In genomic region chr10:20317466-20317865, GRCm38 (mm10) we compare ENCODE assay signal across 23 mouse cellular contexts. TPM values are rescaled to one million over a fixed set of nuclear protein-coding genes. Genes with fewer than 3 reads are reported as not detected.
DNase-seq lines count a peak whose midpoint lies in the region; ATAC-seq and TF ChIP-seq lines count a peak whose summit lies in the region.
"Had no signal": no experiment of that assay in that cellular context is flagged by ENCODE, and none has a peak within 500 bp of the region (broad histone marks: within the 10 kb centered on the region; RNA-seq: fewer than 3 reads in every experiment).

No protein-coding gene starts in this region.

- no peak for ATAC-seq in liver, postnatal 0 days
- ATAC-seq in heart, embryonic 13.5 days (ENCODE audit: extremely low read depth, insufficient number of reproducible peaks, low FRiP score, low TSS enrichment), result no peak
- ATAC-seq in intestine, embryonic 15.5 days, result no peak
- ATAC-seq: forebrain, embryonic 14.5 days; hindbrain, postnatal 0 days; midbrain, embryonic 15.5 days had no signal

- 39% methylated on average over 5 of the region's 5 CpGs for WGBS in heart, adult 2 months
- 62% methylated on average over 5 of the region's 5 CpGs for WGBS in liver, postnatal 0 days (ENCODE audit: insufficient replicate concordance)
- whole genome bisulfite sequencing in heart, embryonic 13.5 days, result 23% methylated on average over 5 of the region's 5 CpGs
- 71% methylated on average over 5 of the region's 5 CpGs for WGBS in intestine, embryonic 15.5 days

- H3K4me1 ChIP-seq in heart, adult 2 months (ENCODE audit: control insufficient read depth, insufficient read depth, low read length), result peaks cover 3% of the 10 kb centered on the region
- peaks cover 9% of the 10 kb centered on the region for H3K4me1 ChIP-seq in liver, postnatal 0 days (ENCODE audit: insufficient read depth)
- H3K4me1 ChIP-seq in heart, embryonic 13.5 days, result peaks cover 35% of the 10 kb centered on the region
- 0 out of 2 replicates have a peak, but pooled peaks cover 2% of the 10 kb centered on the region for H3K4me1 ChIP-seq in intestine, embryonic 15.5 days (replicated peaks)

- DNase-seq in heart, adult 11 months, result peak; percentile 85
- DNase-seq in heart, adult 2 months, result no peak
- peak; percentile 41 for DNase-seq in liver
- no peak for DNase-seq in liver, postnatal 0 days
- peak; percentile 18 for DNase-seq in yolk sac, embryonic 10.5 days (ENCODE audit: low spot score)
- DNase-seq: adrenal gland, postnatal 10 days; cerebellum, adult 9-11 months; kidney, adult 11 months; kidney, postnatal 14 days; left cerebral cortex, postnatal 4 days; spleen, adult 18-20 months; thymus, postnatal 25 days had no signal

- no peak overlapping the region for H3K27ac ChIP-seq in heart, adult 2 months
- H3K27ac ChIP-seq in liver, postnatal 0 days (ENCODE audit: low read depth), result no peak overlapping the region
- no peak overlapping the region for H3K27ac ChIP-seq in heart, embryonic 13.5 days (replicated peaks)
- no peak overlapping the region for H3K27ac ChIP-seq in intestine, embryonic 15.5 days
- H3K27ac ChIP-seq: embryonic facial prominence, embryonic 13.5 days; hindbrain, embryonic 10.5 days; hindbrain, postnatal 0 days; left cerebral cortex, adult 2 months; lung, embryonic 15.5 days; midbrain, embryonic 15.5 days had no signal

- H3K79me2 ChIP-seq in heart, adult 2 months (replicated peaks; ENCODE audit: control insufficient read depth, insufficient read depth, low read length), result peaks cover 3% of the 10 kb centered on the region; the same call in 1 of the 2 replicates

- intact Hi-C loops in heart, adult 2 months (cut with DNase I), result no loop called here

- no peak for TF ChIP-seq POLR2A in heart, adult 2 months (IDR thresholded peaks at IDR 0.05; ENCODE audit: insufficient read depth, low read depth, low read length)

- no peak overlapping the region for H3K9ac ChIP-seq in heart, adult 2 months (ENCODE audit: low read depth, low read length)
- H3K9ac ChIP-seq in liver, postnatal 0 days (replicated peaks), result no peak overlapping the region
- 0 out of 2 replicates have a peak overlapping the region, but pooled peaks have one; percentile 33 for H3K9ac ChIP-seq in heart, embryonic 13.5 days
- no peak overlapping the region for H3K9ac ChIP-seq in intestine, embryonic 15.5 days
- H3K9ac ChIP-seq: embryonic facial prominence, embryonic 13.5 days; lung, embryonic 15.5 days; midbrain, embryonic 15.5 days had no signal

- no peak overlapping the region for H3K4me3 ChIP-seq in heart, adult 2 months
- no peak overlapping the region for H3K4me3 ChIP-seq in liver, postnatal 0 days (ENCODE audit: low read depth, low read length)
- H3K4me3 ChIP-seq in heart, embryonic 13.5 days, result no peak overlapping the region
- H3K4me3 ChIP-seq in intestine, embryonic 15.5 days (replicated peaks), result no peak overlapping the region
- H3K4me3 ChIP-seq: embryonic facial prominence, embryonic 13.5 days; hindbrain, embryonic 10.5 days; left cerebral cortex, adult 2 months; lung, embryonic 15.5 days; midbrain, embryonic 15.5 days; myocyte had no signal

- H3K36me3 ChIP-seq in heart, adult 2 months (ENCODE audit: control insufficient read depth, insufficient read depth, low read length), result peaks cover 48% of the 10 kb centered on the region
- H3K36me3 ChIP-seq in liver, postnatal 0 days (replicated peaks; ENCODE audit: insufficient read depth, low read length), result peaks cover 33% of the 10 kb centered on the region
- H3K36me3 ChIP-seq in heart, embryonic 13.5 days, result peaks cover 56% of the 10 kb centered on the region
- H3K36me3 ChIP-seq in intestine, embryonic 15.5 days, result no peaks in the 10 kb centered on the region

- H3K4me2 ChIP-seq in liver, postnatal 0 days (ENCODE audit: low read depth, low read length), result no peak overlapping the region
- H3K4me2 ChIP-seq in heart, embryonic 13.5 days, result peak overlapping the region; percentile 15; the same call in 1 of the 2 replicates
- H3K4me2 ChIP-seq in intestine, embryonic 15.5 days (replicated peaks), result no peak overlapping the region
- H3K4me2 ChIP-seq: embryonic facial prominence, embryonic 13.5 days; lung, embryonic 15.5 days; midbrain, embryonic 15.5 days had no signal

- no peak for TF ChIP-seq EP300 in heart, adult 2 months (IDR thresholded peaks at IDR 0.05; ENCODE audit: insufficient read depth, low read depth, low read length)
- TF ChIP-seq EP300 in liver, postnatal 0 days (IDR thresholded peaks at IDR 0.05; ENCODE audit: low read depth), result no peak

- no peaks in the 10 kb centered on the region for H3K9me3 ChIP-seq in liver, postnatal 0 days (ENCODE audit: low read length)
- H3K9me3 ChIP-seq in heart, embryonic 13.5 days, result no peaks in the 10 kb centered on the region
- H3K9me3 ChIP-seq in intestine, embryonic 15.5 days, result no peaks in the 10 kb centered on the region
- H3K9me3 ChIP-seq: embryonic facial prominence, embryonic 13.5 days; hindbrain, embryonic 10.5 days; lung, embryonic 15.5 days; midbrain, embryonic 15.5 days had no signal

- TF ChIP-seq CTCF in heart, adult 2 months (IDR thresholded peaks at IDR 0.05), result no peak
- TF ChIP-seq CTCF in liver, postnatal 0 days (IDR thresholded peaks at IDR 0.05; ENCODE audit: low read depth), result no peak

- no peaks in the 10 kb centered on the region for H3K27me3 ChIP-seq in heart, adult 2 months (ENCODE audit: control insufficient read depth, insufficient read depth, low read length)
- H3K27me3 ChIP-seq in liver, postnatal 0 days (ENCODE audit: insufficient read depth, low read length), result no peaks in the 10 kb centered on the region
- H3K27me3 ChIP-seq in heart, embryonic 13.5 days (replicated peaks), result no peaks in the 10 kb centered on the region
- no peaks in the 10 kb centered on the region for H3K27me3 ChIP-seq in intestine, embryonic 15.5 days (replicated peaks)
- H3K27me3 ChIP-seq: embryonic facial prominence, embryonic 13.5 days; lung, embryonic 15.5 days; midbrain, embryonic 15.5 days had no signal

RNA-seq across cellular contexts. Expression of gene Bclaf1, which starts 5.2 kb away (rescaled TPM):
- total RNA-seq in heart, adult 2 months (2021), result 10 to 100 TPM; 44.1 to 53.3 TPM
- 12.3 and 26.9 TPM in 2 replicates for polyA plus RNA-seq in heart, adult 2 months (2012; rRNA removed)
- polyA plus RNA-seq in liver, postnatal 0 days (2015; fragmentation: Nextera tagmentation; extraction: Ambion mirVana), result 27.0 and 33.8 TPM in 2 replicates
- 71.9 and 76.9 TPM in 2 replicates for polyA plus RNA-seq in heart, embryonic 13.5 days (2015; fragmentation: Nextera tagmentation; extraction: Ambion mirVana)
- 107 and 109 TPM in 2 replicates for polyA plus RNA-seq in intestine, embryonic 15.5 days (2015; fragmentation: Nextera tagmentation; extraction: Ambion mirVana)

RNA-seq across cellular contexts. Expression of gene Mtfr2, which starts 30.1 kb away (rescaled TPM):
- total RNA-seq in heart, adult 2 months (2021), result not detected
- polyA plus RNA-seq in heart, adult 2 months (2012; rRNA removed), result 0.12 and 0.38 TPM in 2 replicates
- 1.3 and 1.5 TPM in 2 replicates for polyA plus RNA-seq in liver, postnatal 0 days (2015; fragmentation: Nextera tagmentation; extraction: Ambion mirVana)
- polyA plus RNA-seq in heart, embryonic 13.5 days (2015; fragmentation: Nextera tagmentation; extraction: Ambion mirVana), result 1.5 and 1.7 TPM in 2 replicates
- polyA plus RNA-seq in intestine, embryonic 15.5 days (2015; fragmentation: Nextera tagmentation; extraction: Ambion mirVana), result 1.7 and 2.2 TPM in 2 replicates
- total RNA-seq: hindbrain, postnatal 0 days; liver, adult 2 months had no signal
- polyA plus RNA-seq: liver, adult 2 months had no signal

Comparison
In these comparisons a context has a peak if more than half of its experiments do, and no peak if none do; other contexts are left out.
1. DNase-seq: peak in heart, adult 11 months (single experiment), liver (single experiment) and yolk sac, embryonic 10.5 days (single experiment); none in heart, adult 2 months (0 of 2) and liver, postnatal 0 days (single experiment).